8 mouse cellular contexts compared by ENCODE assay signal in the genomic region with DNA sequence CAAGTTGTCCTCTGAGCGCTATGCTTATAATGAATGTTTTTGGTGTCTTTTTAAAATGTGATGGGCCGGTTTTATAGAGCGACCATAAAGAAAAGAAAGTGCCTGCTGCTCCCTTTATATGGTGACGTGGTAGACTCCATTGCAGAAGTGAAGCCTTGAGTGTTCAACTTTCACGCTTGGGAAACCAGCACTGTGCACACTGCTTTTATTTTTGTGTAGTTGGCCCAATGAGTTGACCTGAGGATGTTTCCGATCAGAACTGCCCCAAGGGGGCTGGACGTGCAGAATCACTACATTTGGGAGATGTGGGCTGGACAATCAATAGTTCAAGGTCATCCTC. TPM values are rescaled to one million over a fixed set of nuclear protein-coding genes. Genes with fewer than 3 reads are reported as not detected.
DNase-seq lines count a peak whose midpoint lies in the region; ATAC-seq and TF ChIP-seq lines count a peak whose summit lies in the region.

No protein-coding gene starts in this region.

- no peak for DNase-seq in cerebellum, adult 2 months
- DNase-seq in cerebellum, adult 9-11 months: no peak
- no peak for DNase-seq in spleen, adult 2 months (ENCODE audit: low read depth in 1 of 2, low spot score in 2 of 2)
- DNase-seq in spleen, postnatal 14 days (ENCODE audit: low spot score in 2 of 2): no peak
- DNase-seq in liver, embryonic 11.5 days (ENCODE audit: low spot score): no peak
- DNase-seq in retina, embryonic 14.5 days (ENCODE audit: low spot score): no peak
- no peak for DNase-seq in testis, postnatal 10 days (ENCODE audit: low spot score)

- H3K27ac ChIP-seq in cerebellum, adult 2 months (ENCODE audit: insufficient read depth, low read length): no peak overlapping the region
- peak overlapping the region; percentile 80 for H3K27ac ChIP-seq in spleen, adult 2 months (ENCODE audit: insufficient read depth, low read length)
- peak overlapping the region; percentile 94; the same call in 1 of the 2 replicates for H3K27ac ChIP-seq in liver, embryonic 11.5 days (ENCODE audit: low read depth, low read length)

- TF ChIP-seq CTCF in cerebellum, adult 2 months (IDR thresholded peaks at IDR 0.05; ENCODE audit: borderline replicate concordance, insufficient read depth, low read depth, low read length): no peak
- TF ChIP-seq CTCF in spleen, adult 2 months (IDR thresholded peaks at IDR 0.05; ENCODE audit: extremely low read depth, insufficient read depth, insufficient read length, insufficient replicate concordance): no peak

- peak overlapping the region; percentile 92 for H3K4me2 ChIP-seq in liver, embryonic 11.5 days

- no peaks in the 10 kb centered on the region for H3K36me3 ChIP-seq in spleen, adult 2 months (ENCODE audit: control insufficient read depth, insufficient read depth, low read length)
- no peaks in the 10 kb centered on the region for H3K36me3 ChIP-seq in liver, embryonic 11.5 days (ENCODE audit: control insufficient read depth, insufficient read depth, low read length)

- no peak for ATAC-seq in liver, embryonic 11.5 days (replicated peaks; ENCODE audit: low FRiP score)
- no peak for ATAC-seq in megakaryocyte progenitor cell, adult 5-6 weeks (replicated peaks; ENCODE audit: poor library complexity)

- H3K27me3 ChIP-seq in cerebellum, adult 2 months (ENCODE audit: control insufficient read depth, insufficient read depth, low read length): no peaks in the 10 kb centered on the region
- no peaks in the 10 kb centered on the region for H3K27me3 ChIP-seq in spleen, adult 2 months (ENCODE audit: control insufficient read depth, insufficient read depth, low read length)
- H3K27me3 ChIP-seq in liver, embryonic 11.5 days (replicated peaks; ENCODE audit: control insufficient read depth, insufficient read depth, low read length): no peaks in the 10 kb centered on the region

- peak overlapping the region; percentile 77 for H3K4me3 ChIP-seq in cerebellum, adult 2 months (replicated peaks; ENCODE audit: insufficient read depth, low read depth, low read length)
- H3K4me3 ChIP-seq in spleen, adult 2 months (ENCODE audit: extremely low read depth, insufficient read depth, insufficient read length): peak overlapping the region; percentile 87
- H3K4me3 ChIP-seq in liver, embryonic 11.5 days (ENCODE audit: low read depth, low read length): peak overlapping the region; percentile 90

- peaks cover 16% of the 10 kb centered on the region; the same call in 1 of the 2 replicates for H3K4me1 ChIP-seq in cerebellum, adult 2 months (ENCODE audit: control insufficient read depth, insufficient read depth, low read length)
- peaks cover 24% of the 10 kb centered on the region; the same call in 1 of the 2 replicates for H3K4me1 ChIP-seq in spleen, adult 2 months (ENCODE audit: control insufficient read depth, insufficient read depth, insufficient read length)
- H3K4me1 ChIP-seq in liver, embryonic 11.5 days (replicated peaks; ENCODE audit: control insufficient read depth, insufficient read depth, low read length): peaks cover 29% of the 10 kb centered on the region

- WGBS in cerebellum, adult 2 months: 77% methylated on average over 7 of the region's 7 CpGs
- 22% methylated on average over 7 of the region's 7 CpGs for WGBS in spleen, adult 2 months
- WGBS in liver, embryonic 11.5 days: 67% methylated on average over 7 of the region's 7 CpGs

- peak overlapping the region; percentile 93 for H3K9ac ChIP-seq in liver, embryonic 11.5 days (ENCODE audit: low read depth, low read length)

- TF ChIP-seq POLR2A in cerebellum, adult 2 months (IDR thresholded peaks at IDR 0.05; ENCODE audit: borderline replicate concordance, insufficient read depth, low read length): no peak
- no peak for TF ChIP-seq POLR2A in spleen, adult 2 months (IDR thresholded peaks at IDR 0.05; ENCODE audit: low read depth, low read length)

- no peaks in the 10 kb centered on the region for H3K9me3 ChIP-seq in liver, embryonic 11.5 days (ENCODE audit: control insufficient read depth, low read length)

RNA-seq across cellular contexts. Expression of a gene that starts 1.8 kb away (rescaled TPM):
- 12.3 and 12.4 TPM in 2 replicates for polyA plus RNA-seq in cerebellum, adult 2 months (2012; rRNA removed)
- polyA plus RNA-seq in spleen, adult 2 months (2012; rRNA removed): 40.4 and 50.6 TPM in 2 replicates
- polyA plus RNA-seq in liver, embryonic 11.5 days (2014; fragmentation: Nextera tagmentation; extraction: Ambion mirVana): 5.3 and 7.3 TPM in 2 replicates
- total RNA-seq in megakaryocyte progenitor cell, adult 5-6 weeks (2015): 14.7 and 14.9 TPM in 2 replicates
- 1.1 and 3.4 TPM in 2 replicates for total RNA-seq in megakaryocyte progenitor cell, adult 5-6 weeks (2017)

RNA-seq across cellular contexts. Expression of a gene that starts 12.1 kb away (rescaled TPM):
- polyA plus RNA-seq in cerebellum, adult 2 months (2012; rRNA removed): 0.16 and 0.28 TPM in 2 replicates
- 0.02 and 0.05 TPM in 2 replicates for polyA plus RNA-seq in spleen, adult 2 months (2012; rRNA removed)
- not detected in 2 replicates for polyA plus RNA-seq in liver, embryonic 11.5 days (2014; fragmentation: Nextera tagmentation; extraction: Ambion mirVana)
- 0.15 TPM in 1 of 2 replicates, not detected in the other for total RNA-seq in megakaryocyte progenitor cell, adult 5-6 weeks (2015)
- total RNA-seq in megakaryocyte progenitor cell, adult 5-6 weeks (2017): 0.04 TPM in 1 of 2 replicates, not detected in the other

RNA-seq across cellular contexts. Expression of a gene that starts 48.7 kb away (rescaled TPM):
- polyA plus RNA-seq in cerebellum, adult 2 months (2012; rRNA removed): 447 and 471 TPM in 2 replicates
- polyA plus RNA-seq in spleen, adult 2 months (2012; rRNA removed): 150 and 151 TPM in 2 replicates
- 167 and 174 TPM in 2 replicates for polyA plus RNA-seq in liver, embryonic 11.5 days (2014; fragmentation: Nextera tagmentation; extraction: Ambion mirVana)
- 69.2 and 72.0 TPM in 2 replicates for total RNA-seq in megakaryocyte progenitor cell, adult 5-6 weeks (2015)
- 46.2 and 57.8 TPM in 2 replicates for total RNA-seq in megakaryocyte progenitor cell, adult 5-6 weeks (2017)
